Mouse (Mus musculus): ENCODE results near the gene Slc7a4. TPM values are rescaled to one million over a fixed set of nuclear protein-coding genes. Genes with fewer than 3 reads are reported as not detected.
A peak's percentile ranks its signal among the peaks of the same experiment; 100 is the strongest.
"Not testable (repeated sequence)": the region's sequence is repeated elsewhere in the genome, so short reads cannot be mapped to it uniquely, and the experiment has no call there.

Gene Slc7a4
- polyA plus RNA-seq, 1 experiment from 2014 or later, result 2.9 TPM

GRCm38 (mm10) chr16:17561128-17561750, 21.8 kb downstream of the Slc7a4 start, which contains the start of gene Lrrc74b:
Lrrc74b (minus strand) TSS chr16:17561247.
- Histone ChIP-seq H3K4me1 (replicated peaks) (peaks cover 32% of the 10 kb centered on the region), H3K27ac (0 out of 2 replicates have a peak within 1 kb of the TSS, but pooled peaks have one; percentile 12), H3K4me3 (replicated peaks) (peak within 1 kb of the TSS; percentile 23), H3K9me3 (no peaks in the 10 kb centered on the region), H3K36me3 (no peaks in the 10 kb centered on the region), H3K4me2 (peak within 1 kb of the TSS; percentile 54), H3K27me3 (peaks cover 57% of the 10 kb centered on the region), H3K9ac (replicated peaks) (peak within 1 kb of the TSS; percentile 42; the same call in 1 of the 2 replicates)
- WGBS, result 1% methylated on average over 22 of the region's 22 CpGs
- peak; percentile 66; the same call in 1 of the 2 replicates for ATAC-seq (ENCODE audit: insufficient number of reproducible peaks, insufficient read depth, low FRiP score, low TSS enrichment, low read depth)

GRCm38 (mm10) chr16:17559396-17560027, 23.5 kb downstream of the Slc7a4 start:
- Histone ChIP-seq H3K27ac (no peak overlapping the region), H3K4me1 (replicated peaks) (peaks cover 39% of the 10 kb centered on the region), H3K9me3 (no peaks in the 10 kb centered on the region), H3K36me3 (no peaks in the 10 kb centered on the region), H3K4me2 (no peak overlapping the region), H3K27me3 (peaks cover 56% of the 10 kb centered on the region), H3K9ac (replicated peaks) (no peak overlapping the region), H3K4me3 (replicated peaks) (no peak overlapping the region)
- WGBS, result 76% methylated on average over 9 of the region's 9 CpGs
- ATAC-seq (ENCODE audit: insufficient number of reproducible peaks, insufficient read depth, low FRiP score, low TSS enrichment, low read depth), result no peak

- Histone ChIP-seq H3K27ac (no peak overlapping the region), H3K4me2 (peak overlapping the region; percentile 25), H3K9ac (replicated peaks) (peak overlapping the region; percentile 14; the same call in 1 of the 2 replicates), H3K4me1 (replicated peaks) (peaks cover 46% of the 10 kb centered on the region), H3K27me3 (peaks cover 49% of the 10 kb centered on the region), H3K36me3 (no peaks in the 10 kb centered on the region), H3K4me3 (replicated peaks) (no peak overlapping the region), H3K9me3 (no peaks in the 10 kb centered on the region)
- ATAC-seq (ENCODE audit: insufficient number of reproducible peaks, insufficient read depth, low FRiP score, low TSS enrichment, low read depth), result no peak
- WGBS, result 0% methylated on average over 5 of the region's 5 CpGs
Observed at GRCm38 (mm10) chr16:17558811-17559210, 24.2 kb downstream of the Slc7a4 start.

- 0 out of 2 replicates have a peak overlapping the region, but pooled peaks have one; percentile 25 for H3K4me2 ChIP-seq
- no peaks in the 10 kb centered on the region for H3K9me3 ChIP-seq
- no peak overlapping the region for H3K9ac ChIP-seq (replicated peaks)
- H3K27ac ChIP-seq, result no peak overlapping the region
- H3K4me1 ChIP-seq (replicated peaks), result peaks cover 52% of the 10 kb centered on the region
- WGBS, result 2% methylated on average over 5 of the region's 5 CpGs
- H3K27me3 ChIP-seq, result peaks cover 46% of the 10 kb centered on the region
- H3K4me3 ChIP-seq (replicated peaks), result no peak overlapping the region
- no peaks in the 10 kb centered on the region for H3K36me3 ChIP-seq
- no peak for ATAC-seq (ENCODE audit: insufficient number of reproducible peaks, insufficient read depth, low FRiP score, low TSS enrichment, low read depth)
Observed at GRCm38 (mm10) chr16:17557947-17558480, 25.0 kb downstream of the Slc7a4 start.

GRCm38 (mm10) chr16:17556907-17557306, 26.1 kb downstream of the Slc7a4 start:
- Histone ChIP-seq H3K4me2 (no peak overlapping the region), H3K27me3 (peaks cover 35% of the 10 kb centered on the region), H3K36me3 (no peaks in the 10 kb centered on the region), H3K9me3 (no peaks in the 10 kb centered on the region), H3K9ac (replicated peaks) (no peak overlapping the region), H3K4me1 (replicated peaks) (peaks cover 49% of the 10 kb centered on the region), H3K4me3 (replicated peaks) (no peak overlapping the region), H3K27ac (no peak overlapping the region)
- no peak for ATAC-seq (ENCODE audit: insufficient number of reproducible peaks, insufficient read depth, low FRiP score, low TSS enrichment, low read depth)
- WGBS, result 48% methylated on average over 4 of the region's 4 CpGs

GRCm38 (mm10) chr16:17556180-17556579, 26.8 kb downstream of the Slc7a4 start:
- no peak overlapping the region for H3K9ac ChIP-seq (replicated peaks)
- no peak overlapping the region for H3K4me2 ChIP-seq
- WGBS, result 78% methylated on average over 4 of the region's 4 CpGs
- ATAC-seq (ENCODE audit: insufficient number of reproducible peaks, insufficient read depth, low FRiP score, low TSS enrichment, low read depth), result no peak
- H3K4me1 ChIP-seq (replicated peaks), result peaks cover 41% of the 10 kb centered on the region
- H3K27ac ChIP-seq, result no peak overlapping the region
- no peak overlapping the region for H3K4me3 ChIP-seq (replicated peaks)
- H3K9me3 ChIP-seq, result no peaks in the 10 kb centered on the region
- H3K27me3 ChIP-seq, result peaks cover 29% of the 10 kb centered on the region
- H3K36me3 ChIP-seq, result no peaks in the 10 kb centered on the region

- not testable (repeated sequence) for H3K9me3 ChIP-seq; ATAC-seq (ENCODE audit: insufficient number of reproducible peaks, insufficient read depth, low FRiP score, low TSS enrichment, low read depth); H3K9ac ChIP-seq (replicated peaks); H3K36me3 ChIP-seq
- Histone ChIP-seq H3K4me1 (replicated peaks) (peaks cover 35% of the 10 kb centered on the region), H3K4me2 (peak overlapping the region; percentile 53; the same call in 1 of the 2 replicates), H3K27me3 (peaks cover 15% of the 10 kb centered on the region; the same call in 1 of the 2 replicates), H3K4me3 (replicated peaks) (0 out of 2 replicates have a peak overlapping the region, but pooled peaks have one; percentile 18), H3K27ac (peak overlapping the region; percentile 87)
- 29% methylated on average over 4 of the region's 4 CpGs for WGBS
Observed at GRCm38 (mm10) chr16:17554702-17555101, 28.3 kb downstream of the Slc7a4 start.

- ATAC-seq (ENCODE audit: insufficient number of reproducible peaks, insufficient read depth, low FRiP score, low TSS enrichment, low read depth), result peak; percentile 95
- peak overlapping the region; percentile 53 for H3K4me2 ChIP-seq
- H3K9me3 ChIP-seq, result no peaks in the 10 kb centered on the region
- 8% methylated on average over 18 of the region's 18 CpGs for WGBS
- peak overlapping the region; percentile 87 for H3K27ac ChIP-seq
- H3K36me3 ChIP-seq, result no peaks in the 10 kb centered on the region
- H3K9ac ChIP-seq (replicated peaks), result no peak overlapping the region
- H3K4me1 ChIP-seq (replicated peaks), result peaks cover 32% of the 10 kb centered on the region
- peak overlapping the region; percentile 18 for H3K4me3 ChIP-seq (replicated peaks)
- H3K27me3 ChIP-seq, result peaks cover 9% of the 10 kb centered on the region
Observed at GRCm38 (mm10) chr16:17553910-17554685, 28.9 kb downstream of the Slc7a4 start.

GRCm38 (mm10) chr16:17552837-17553236, 30.2 kb downstream of the Slc7a4 start:
- WGBS, result 75% methylated on average over 7 of the region's 7 CpGs
- 0 out of 2 replicates have a peak, but pooled peaks cover under 1% of the 10 kb centered on the region for H3K9me3 ChIP-seq
- no peak overlapping the region for H3K4me3 ChIP-seq (replicated peaks)
- no peak overlapping the region for H3K9ac ChIP-seq (replicated peaks)
- peaks cover 20% of the 10 kb centered on the region for H3K4me1 ChIP-seq (replicated peaks)
- no peak overlapping the region for H3K4me2 ChIP-seq
- no peak overlapping the region for H3K27ac ChIP-seq
- no peak for ATAC-seq (ENCODE audit: insufficient number of reproducible peaks, insufficient read depth, low FRiP score, low TSS enrichment, low read depth)
- H3K27me3 ChIP-seq, result peaks cover 6% of the 10 kb centered on the region; the same call in 1 of the 2 replicates
- no peaks in the 10 kb centered on the region for H3K36me3 ChIP-seq

- H3K4me1 ChIP-seq (replicated peaks), result no peaks in the 10 kb centered on the region
- no peak overlapping the region for H3K27ac ChIP-seq
- no peak for ATAC-seq (ENCODE audit: insufficient number of reproducible peaks, insufficient read depth, low FRiP score, low TSS enrichment, low read depth)
- H3K4me2 ChIP-seq, result no peak overlapping the region
- H3K36me3 ChIP-seq, result no peaks in the 10 kb centered on the region
- WGBS, result 79% methylated on average over 2 of the region's 2 CpGs
- no peak overlapping the region for H3K9ac ChIP-seq (replicated peaks)
- H3K27me3 ChIP-seq, result peaks cover 11% of the 10 kb centered on the region
- H3K9me3 ChIP-seq, result peaks cover 3% of the 10 kb centered on the region; the same call in 1 of the 2 replicates
- H3K4me3 ChIP-seq (replicated peaks), result no peak overlapping the region
Observed at GRCm38 (mm10) chr16:17542632-17543031, 40.4 kb downstream of the Slc7a4 start.

GRCm38 (mm10) chr16:17536584-17536983, 46.4 kb downstream of the Slc7a4 start:
- no peak overlapping the region for H3K9ac ChIP-seq (replicated peaks)
- ATAC-seq (ENCODE audit: insufficient number of reproducible peaks, insufficient read depth, low FRiP score, low TSS enrichment, low read depth), result no peak
- WGBS, result 86% methylated on average over 3 of the region's 3 CpGs
- H3K36me3 ChIP-seq, result no peaks in the 10 kb centered on the region
- H3K4me2 ChIP-seq, result no peak overlapping the region
- H3K4me1 ChIP-seq (replicated peaks), result peaks cover 6% of the 10 kb centered on the region
- H3K4me3 ChIP-seq (replicated peaks), result no peak overlapping the region
- H3K9me3 ChIP-seq, result no peaks in the 10 kb centered on the region
- H3K27me3 ChIP-seq, result peaks cover 11% of the 10 kb centered on the region
- no peak overlapping the region for H3K27ac ChIP-seq
